Mouse (Mus musculus): ENCODE data around the gene Nckap5. TPM values are rescaled to one million over a fixed set of nuclear protein-coding genes. Genes with fewer than 3 reads are reported as not detected.

Nckap5 gene
- total RNA-seq, 2 experiments from 2014 or later: 0.19 TPM; not detected in 1

DNA sequence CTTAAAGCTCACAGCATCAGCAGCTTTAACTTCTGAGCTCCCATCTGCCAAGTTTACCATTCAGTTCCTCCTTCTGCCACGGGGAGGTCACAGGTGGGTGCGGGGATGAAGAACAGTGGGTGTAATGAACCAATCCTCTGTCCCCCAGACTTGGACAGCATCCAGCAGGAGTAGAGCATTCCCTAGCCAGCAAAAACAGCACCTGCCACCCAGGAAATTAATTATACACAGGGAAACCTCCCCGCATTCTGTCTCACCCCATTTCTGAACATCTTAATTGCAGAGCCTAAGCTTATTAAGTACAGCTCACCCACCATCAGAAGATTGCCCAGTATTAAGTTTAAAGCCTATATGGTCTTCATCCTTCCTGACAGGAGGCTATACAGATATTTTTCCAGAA is 256.9 kb downstream of the Nckap5 start:
- ATAC-seq (replicated peaks; ENCODE audit: low FRiP score, poor library complexity, severe bottlenecking): no peak

DNA sequence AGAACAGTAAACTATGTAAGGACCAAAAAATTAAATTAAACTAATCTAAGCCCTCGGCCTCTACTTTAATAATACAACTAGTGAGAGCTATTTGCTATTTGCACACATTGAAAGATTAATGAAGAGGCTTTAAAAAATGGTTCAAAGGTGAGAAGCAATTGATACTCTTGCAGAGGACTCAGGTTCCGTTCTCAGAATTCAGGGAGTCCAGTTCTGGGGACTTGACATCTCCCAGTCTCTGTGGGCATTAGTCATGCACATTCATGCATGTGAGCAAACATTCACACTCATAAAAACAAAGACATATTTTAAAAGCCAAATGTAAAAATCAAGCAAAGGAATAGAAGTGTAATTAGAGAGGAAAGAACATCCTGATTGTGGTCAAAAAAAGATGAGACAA is 257.5 kb downstream of the Nckap5 start:
- ATAC-seq (replicated peaks; ENCODE audit: low FRiP score, poor library complexity, severe bottlenecking): no peak

DNA sequence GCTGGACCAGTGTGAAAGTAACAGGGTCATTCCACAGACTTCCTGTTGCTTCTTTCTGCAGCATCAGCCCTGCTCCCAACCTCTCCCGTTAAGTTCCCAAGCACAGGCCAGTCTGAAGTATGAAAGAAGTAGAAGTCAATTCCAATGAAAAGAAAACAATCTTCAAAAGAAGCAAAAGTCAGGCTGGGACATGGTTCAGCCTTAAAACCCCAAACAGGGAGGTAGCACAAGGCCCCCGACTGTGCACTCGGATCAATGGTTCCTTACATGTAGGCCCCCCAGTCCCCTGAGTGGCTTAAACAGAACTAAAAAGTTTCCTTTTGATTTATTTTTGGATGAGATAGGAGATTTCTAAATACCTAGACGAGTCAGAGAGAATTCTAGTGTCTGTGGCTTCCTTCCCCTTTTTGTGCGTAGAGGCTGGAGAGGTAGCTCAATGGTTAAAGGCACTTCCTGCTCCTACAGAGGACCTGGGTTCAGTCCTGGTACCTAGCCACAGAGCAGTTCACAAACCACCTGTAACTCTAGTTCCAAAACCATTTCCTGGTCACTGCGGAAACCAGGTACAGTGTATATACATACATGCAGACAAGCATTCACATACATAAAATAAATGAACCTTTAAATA is 260.9 kb downstream of the Nckap5 start:
- ATAC-seq (replicated peaks; ENCODE audit: low FRiP score, poor library complexity, severe bottlenecking): no peak

DNA sequence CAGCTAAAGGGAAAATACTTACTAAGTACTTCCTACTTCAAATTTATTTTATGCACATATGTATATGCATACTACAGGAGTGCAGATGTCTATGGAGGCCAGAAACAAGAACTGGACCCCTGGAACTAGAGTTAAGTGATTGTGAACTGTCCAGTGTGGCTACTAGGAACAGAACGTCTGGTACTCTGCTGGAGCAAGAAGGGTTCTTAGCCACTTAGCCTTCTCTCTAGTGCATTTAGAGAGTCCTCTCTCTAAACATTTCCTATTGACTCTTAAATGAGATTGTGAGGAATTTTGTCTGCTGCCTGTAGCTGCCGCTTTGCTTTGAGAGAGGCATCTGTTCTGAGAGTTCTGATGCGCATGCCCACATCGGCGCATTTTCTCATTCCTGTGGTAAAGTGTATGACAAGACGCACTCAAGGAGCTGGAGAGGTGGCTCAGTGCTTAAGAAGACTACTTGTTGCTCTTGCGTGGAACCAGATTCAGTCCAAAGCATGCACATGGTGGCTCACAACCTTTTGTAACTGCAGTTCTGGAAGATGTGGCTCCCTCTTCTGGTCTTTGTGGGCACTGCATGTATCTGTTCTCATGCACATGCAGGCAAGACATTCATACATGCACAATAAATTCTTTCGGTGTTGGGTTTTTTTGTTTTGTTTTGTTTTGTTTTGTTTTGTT is 261.9 kb downstream of the Nckap5 start:
- ATAC-seq (replicated peaks; ENCODE audit: low FRiP score, poor library complexity, severe bottlenecking): no peak

DNA sequence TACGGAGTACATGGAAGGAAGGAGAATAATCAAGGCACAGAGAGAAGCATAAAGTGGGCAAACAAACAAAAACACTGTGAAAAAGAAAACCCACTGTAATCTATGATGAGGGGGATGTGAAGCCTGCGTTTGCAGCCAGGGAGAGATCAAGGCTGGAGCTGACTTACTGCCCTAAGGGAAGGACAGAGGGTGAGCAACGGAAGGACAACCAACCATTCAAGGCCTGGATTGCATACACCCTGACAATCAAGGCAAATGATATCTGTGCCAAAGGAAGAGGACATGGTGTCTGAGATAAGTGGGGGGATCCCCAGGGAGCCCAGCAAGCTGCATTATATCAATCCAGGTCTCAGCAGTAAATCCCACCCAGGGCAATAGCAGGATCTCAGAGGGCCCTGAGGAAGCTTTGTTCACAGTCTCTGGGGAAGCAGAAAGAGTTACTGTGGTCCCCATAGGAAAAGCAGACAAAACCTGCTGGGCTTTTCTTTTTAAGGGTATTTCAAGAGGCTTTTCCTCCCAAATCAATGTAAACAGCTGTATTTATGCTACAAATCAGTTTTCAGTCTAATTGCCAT is 265.4 kb downstream of the Nckap5 start:
- ATAC-seq (replicated peaks; ENCODE audit: low FRiP score, poor library complexity, severe bottlenecking): no peak

DNA sequence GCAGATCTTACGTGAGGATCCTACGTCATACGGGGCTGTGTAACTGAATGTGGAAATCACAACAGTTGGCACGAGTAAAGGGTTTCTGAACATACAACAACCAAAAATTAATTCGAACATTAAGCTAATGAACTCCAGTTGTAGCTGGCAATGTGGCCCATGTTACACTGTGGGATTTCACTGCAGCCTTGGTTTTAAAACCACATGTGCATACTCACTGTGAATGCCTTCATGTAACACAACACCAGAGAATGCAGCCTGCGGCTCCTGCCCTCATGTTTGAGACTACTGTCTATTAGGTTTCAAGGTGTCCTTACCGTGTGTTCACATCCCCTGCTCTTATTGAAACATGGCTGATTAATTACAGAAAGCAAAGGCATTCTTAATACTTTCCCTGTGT is 269.7 kb downstream of the Nckap5 start:
- no peak for ATAC-seq (replicated peaks; ENCODE audit: low FRiP score, poor library complexity, severe bottlenecking)

DNA sequence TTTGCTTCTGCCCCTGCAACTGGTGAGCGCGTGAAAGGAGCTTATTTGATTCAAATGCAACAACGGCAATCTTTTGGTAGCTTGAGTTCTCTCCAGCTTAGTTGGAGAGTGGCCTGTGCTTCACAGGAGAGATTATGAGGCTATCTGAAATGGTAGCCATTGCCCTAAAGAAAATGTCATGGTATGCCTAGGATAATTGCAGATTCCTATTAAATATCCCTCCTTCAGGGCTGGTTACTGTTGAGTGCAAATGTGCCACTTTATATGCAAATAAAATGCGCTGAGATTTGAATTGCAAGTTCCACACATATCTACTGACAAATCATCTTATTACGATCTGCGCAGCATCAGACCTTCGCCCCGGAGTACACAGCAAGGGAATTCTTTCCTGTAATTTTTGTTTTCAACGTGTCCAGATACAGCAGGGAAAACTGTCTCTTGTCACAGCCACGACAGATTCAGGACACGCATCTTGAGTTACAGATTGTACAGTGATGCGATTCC is 272.8 kb downstream of the Nckap5 start:
- ATAC-seq (replicated peaks; ENCODE audit: low FRiP score, poor library complexity, severe bottlenecking): no peak

DNA sequence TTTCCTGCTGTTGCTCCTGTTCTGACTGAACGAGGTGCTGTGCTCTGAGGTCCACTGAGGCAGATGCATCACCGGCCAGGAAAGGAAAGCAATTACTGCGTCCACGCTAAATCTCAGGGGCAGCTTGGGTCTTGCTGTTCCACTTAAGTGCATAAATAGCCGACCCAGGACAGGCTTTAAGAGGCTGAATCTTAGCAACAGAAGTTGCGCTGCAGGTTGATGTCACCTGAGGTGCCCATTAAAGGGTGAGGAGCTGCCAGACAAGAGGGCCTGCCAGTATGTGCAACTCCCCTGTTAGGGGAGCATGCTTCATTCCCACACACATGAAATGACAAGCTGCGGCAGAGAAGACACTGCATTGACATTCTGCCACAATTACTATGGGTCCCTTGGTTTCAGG is 282.6 kb downstream of the Nckap5 start:
- no peak for ATAC-seq (replicated peaks; ENCODE audit: low FRiP score, poor library complexity, severe bottlenecking)

DNA sequence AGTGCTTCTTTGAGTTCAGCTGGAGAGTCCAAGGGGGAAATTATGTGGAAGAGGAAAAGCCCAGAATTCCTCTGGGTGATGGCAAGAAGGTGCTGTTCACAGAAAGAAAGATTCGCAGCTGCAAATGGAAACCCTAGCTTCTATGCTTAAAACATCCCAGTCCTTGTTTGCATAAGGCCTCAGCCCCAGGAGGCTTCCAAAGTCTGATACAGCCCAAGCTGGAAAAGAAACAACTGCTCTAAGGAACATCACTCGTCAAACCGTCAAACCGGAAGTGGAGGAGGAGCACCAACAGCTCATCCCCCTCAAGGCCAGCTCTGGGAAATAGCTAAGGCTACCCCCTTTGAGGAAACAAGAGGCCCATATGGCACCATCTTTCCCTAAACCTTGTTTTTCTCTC is 286.1 kb downstream of the Nckap5 start:
- no peak for ATAC-seq (replicated peaks; ENCODE audit: low FRiP score, poor library complexity, severe bottlenecking)

DNA sequence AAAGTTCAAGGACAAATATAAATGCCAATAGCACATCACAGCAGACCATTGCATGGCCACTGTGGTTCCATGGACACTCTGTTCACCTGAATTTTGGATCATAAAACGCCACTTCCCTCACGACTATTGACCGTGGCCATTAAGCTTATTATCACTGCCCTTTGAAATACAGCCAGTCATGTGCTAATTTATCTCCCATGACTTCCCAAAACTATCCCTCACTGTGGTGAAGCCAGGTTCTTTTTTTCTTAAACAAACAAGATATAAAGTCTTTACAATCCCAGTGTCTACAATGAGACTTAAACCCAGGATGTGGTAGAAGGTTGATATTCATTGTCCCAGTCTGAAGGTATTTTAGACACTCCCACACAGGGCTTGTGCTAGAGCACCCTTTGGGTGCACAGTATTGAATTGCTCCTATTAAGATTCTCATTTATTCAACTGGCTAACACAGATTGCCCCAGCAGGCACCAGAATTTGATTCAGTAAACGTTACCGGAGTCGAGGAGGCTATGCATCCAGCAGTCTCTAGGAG is 293.3 kb downstream of the Nckap5 start:
- no peak for ATAC-seq (replicated peaks; ENCODE audit: low FRiP score, poor library complexity, severe bottlenecking)

DNA sequence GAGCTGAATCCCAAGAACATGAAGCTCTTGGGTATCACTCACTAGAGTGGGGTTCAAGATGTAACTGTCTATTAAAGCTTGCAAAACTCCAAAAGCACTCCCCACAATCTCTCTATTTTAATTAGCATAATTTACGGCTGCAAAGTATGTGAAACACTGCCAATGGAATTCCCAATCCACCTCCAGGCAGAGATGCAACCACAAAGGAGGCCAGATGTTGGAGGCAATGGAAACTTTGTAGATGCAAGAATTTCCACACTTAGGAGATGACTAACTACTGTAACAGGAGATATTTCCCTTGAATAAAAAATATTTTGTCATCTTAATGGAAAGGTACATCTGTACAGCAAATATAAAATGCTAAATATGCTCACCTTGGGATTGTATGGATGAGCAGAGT is 295.1 kb downstream of the Nckap5 start:
- ATAC-seq (replicated peaks; ENCODE audit: low FRiP score, poor library complexity, severe bottlenecking): no peak

DNA sequence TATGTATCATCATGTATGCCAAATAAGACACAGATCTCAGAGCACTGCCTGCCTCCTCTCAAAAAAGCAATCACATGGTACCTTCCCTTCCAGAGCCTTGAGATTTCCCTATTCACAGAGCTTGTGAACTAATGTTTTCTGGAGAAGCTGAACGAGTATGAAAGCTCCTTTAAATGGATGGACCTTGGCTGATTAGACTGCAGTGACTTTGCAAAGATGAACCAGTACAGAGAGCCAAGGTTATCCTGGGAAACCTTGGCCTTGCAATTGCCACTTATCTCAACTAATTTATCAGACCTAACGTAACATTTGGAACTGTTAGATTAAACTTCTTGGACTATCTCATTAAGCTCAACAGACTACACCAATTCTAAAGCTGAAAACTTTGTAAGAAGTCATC is 296.6 kb downstream of the Nckap5 start:
- ATAC-seq (replicated peaks; ENCODE audit: low FRiP score, poor library complexity, severe bottlenecking): no peak

DNA sequence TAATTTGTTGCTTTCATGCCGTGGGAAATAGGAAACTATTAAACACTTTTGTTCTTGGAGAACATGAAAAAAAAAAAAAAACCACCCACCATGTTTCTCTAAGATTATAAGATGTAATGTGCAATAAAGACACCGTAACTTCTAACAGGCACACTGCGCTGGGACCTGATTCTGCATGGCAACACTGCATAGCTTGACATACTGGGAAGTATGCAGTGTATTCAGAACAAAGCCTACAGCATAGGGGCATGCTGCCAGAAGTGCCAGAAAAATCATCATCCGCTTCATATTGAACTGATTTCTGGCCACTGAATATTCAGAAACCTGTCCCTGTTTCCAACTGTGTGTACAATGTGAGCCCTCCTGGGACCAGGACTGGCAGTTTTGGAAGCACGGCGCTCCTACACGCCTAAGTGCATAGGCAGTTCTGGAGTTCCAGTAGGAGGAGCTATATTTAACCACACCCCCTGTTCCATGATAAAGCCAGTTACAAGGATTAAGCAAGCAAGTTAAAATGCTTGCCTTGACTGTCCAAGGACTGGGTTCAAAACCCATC is 302.5 kb downstream of the Nckap5 start:
- no peak for ATAC-seq (replicated peaks; ENCODE audit: low FRiP score, poor library complexity, severe bottlenecking)

DNA sequence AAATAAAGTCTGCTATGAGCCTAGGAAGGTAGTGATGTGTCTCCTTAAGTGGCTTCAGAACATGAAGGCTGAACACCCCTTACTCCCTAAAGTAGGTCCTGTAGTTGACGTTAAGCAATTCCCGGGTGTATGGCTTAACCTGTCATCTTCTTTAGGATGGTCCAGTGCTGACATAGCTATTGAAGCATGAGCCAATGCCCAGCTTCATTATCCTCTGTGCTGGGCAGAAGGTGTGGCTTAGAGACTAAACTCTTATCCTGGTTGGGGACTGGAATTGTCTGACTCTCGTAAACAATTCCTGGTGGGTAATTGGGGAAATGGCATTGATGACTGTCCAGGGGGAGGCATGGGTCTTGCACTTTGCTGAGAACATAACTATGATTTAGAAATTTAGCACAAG is 312.5 kb downstream of the Nckap5 start:
- ATAC-seq (replicated peaks; ENCODE audit: low FRiP score, poor library complexity, severe bottlenecking): no peak

DNA sequence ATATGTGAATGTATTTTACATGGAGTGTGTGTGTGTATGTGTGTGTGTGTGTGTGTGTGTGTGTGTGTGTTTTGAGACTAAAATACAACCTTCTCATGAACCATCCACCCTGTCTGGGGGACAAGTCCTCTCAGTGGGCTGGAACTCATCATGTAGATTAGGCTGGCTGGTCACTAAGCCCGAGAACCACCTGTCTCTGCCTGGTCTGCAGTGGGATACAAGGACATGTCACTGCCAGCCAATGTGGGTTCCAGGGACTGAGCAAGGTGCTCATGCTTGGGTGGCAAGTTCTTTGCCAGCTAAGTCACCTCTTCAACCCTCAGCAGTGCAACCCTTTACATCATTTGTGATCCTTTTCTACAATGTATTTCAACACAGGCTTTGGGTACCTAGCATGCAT is 313.2 kb downstream of the Nckap5 start:
- ATAC-seq (replicated peaks; ENCODE audit: low FRiP score, poor library complexity, severe bottlenecking): no peak

DNA sequence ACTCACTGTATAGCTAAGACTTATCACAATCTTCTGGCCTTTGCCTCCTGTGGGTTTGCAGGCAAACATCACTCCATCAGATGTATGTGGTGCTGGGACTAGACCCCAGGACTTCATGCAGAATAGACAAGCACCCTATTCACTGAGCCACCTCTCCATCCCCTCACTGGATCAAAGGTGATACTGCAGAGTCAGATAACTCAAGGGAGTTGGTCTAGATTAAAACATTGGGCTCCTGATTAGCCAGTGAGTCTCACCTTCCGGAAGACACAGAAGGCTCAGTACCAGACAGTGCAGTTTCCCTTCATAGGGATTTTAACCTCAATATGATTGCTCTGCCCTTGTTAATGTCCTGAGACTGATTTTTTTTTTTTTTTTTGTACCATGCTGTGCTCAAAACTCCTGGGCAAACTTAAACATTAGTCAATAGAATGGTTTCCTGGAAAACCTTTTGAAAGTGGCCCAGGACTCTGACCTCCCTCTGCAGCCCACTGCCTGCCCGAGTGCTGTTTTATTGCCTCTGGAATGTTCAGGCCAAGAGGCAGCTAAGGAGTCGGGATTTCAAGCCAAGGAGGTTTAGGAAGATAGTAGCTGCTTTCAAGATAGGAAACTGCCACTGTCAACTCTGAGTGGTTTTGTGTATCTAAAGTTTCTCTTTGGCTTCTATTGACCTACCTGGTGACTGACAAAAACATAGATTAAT is 315.4 kb downstream of the Nckap5 start:
- no peak for ATAC-seq (replicated peaks; ENCODE audit: low FRiP score, poor library complexity, severe bottlenecking)

DNA sequence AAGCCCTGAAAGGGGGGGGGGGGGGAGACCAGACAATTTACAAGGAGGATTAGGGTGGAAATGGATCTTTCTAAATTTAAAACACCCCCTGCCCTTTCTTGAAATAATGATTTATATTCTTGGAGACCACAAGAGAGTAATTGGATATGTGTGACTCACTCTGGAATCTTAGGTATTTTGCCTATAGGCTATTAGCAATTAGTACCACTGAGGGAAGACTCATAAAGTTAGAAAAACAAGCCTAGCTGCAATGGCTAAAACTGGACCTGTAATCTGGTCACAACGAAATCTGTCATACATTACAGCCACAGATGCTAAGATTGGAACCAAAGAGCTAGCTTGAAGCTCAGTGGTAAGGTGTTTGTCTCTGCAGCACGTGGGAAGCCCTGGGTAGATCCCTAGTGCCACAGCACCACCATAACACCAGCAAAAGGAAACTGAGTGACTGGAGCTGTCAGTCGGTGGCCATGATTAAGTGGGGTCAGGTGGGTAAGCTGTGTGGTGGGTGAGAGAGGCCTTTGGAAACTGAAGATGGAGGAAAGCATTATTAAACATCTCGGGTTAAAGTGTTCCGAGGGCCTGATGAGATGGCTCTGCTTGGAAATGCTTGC is 318.7 kb downstream of the Nckap5 start:
- no peak for ATAC-seq (replicated peaks; ENCODE audit: low FRiP score, poor library complexity, severe bottlenecking)

DNA sequence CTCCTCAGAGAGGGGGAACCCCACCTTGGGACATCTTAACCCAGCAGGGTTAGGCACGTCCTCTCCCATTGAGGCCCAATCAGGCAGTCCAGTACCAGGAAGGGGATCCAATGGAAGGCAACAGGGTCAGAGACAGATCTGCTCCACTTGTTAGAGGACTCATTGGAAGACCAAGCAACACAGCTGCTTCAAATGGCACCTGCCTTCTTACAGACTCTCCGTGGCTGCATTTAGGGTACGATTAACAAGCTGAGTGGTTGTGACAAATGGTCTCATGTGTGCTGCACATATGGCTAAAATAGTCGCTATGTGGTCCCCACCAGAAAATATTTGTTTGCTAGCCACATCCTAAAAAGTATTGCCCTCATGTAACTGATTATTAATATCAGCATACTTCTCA is 325.9 kb downstream of the Nckap5 start:
- ATAC-seq (replicated peaks; ENCODE audit: low FRiP score, poor library complexity, severe bottlenecking): no peak

DNA sequence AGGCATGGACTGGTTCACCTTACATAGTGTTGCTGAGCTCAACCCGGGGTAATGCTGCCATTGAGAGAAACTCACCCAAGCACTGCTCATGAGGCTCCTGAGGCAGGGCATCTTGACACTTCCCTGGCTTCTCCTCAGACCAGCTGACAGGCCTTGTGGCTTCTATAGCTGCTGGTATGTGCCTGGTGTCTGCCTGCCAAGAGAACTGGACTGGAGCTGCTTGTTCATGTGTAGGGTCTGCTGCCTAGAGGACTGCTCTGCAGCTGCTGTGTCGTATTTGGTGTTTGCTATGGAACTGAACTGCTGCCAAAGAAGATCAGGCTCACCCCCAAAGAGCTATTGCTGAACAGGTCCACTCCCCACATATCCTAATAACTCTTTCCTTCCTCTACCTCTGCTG is 327.9 kb downstream of the Nckap5 start:
- no peak for ATAC-seq (replicated peaks; ENCODE audit: low FRiP score, poor library complexity, severe bottlenecking)

DNA sequence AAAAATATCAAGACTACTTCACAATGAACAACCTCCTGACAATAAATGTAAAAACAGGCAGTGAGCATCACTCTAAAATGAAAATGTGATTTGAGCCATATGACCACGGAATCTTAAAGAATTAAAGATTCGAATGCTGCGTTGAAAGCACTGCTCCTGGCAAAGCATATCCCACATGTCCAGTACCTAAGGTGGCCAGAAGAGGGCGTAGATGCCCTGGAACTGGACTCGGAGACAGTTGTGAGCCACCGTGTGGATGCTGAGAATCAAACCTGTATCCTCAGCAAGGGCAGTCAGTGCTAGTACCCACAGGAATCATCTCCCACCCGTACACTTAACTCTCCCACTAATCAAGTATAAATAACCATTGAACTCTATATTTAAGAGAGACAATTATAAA is 333.9 kb downstream of the Nckap5 start:
- ATAC-seq (replicated peaks; ENCODE audit: low FRiP score, poor library complexity, severe bottlenecking): no peak

Measured in erythroblast, adult 5-6 weeks (primary cell).